Mouse (Mus musculus) liver, postnatal 0 days (tissue): Measurements from ENCODE around the gene Wdtc1. TPM values are rescaled to one million over a fixed set of nuclear protein-coding genes. Genes with fewer than 3 reads are reported as not detected.
A peak's percentile ranks its signal among the peaks of the same experiment; 100 is the strongest.

Source experiments
- ATAC-seq: fragments of 200-750 bp; cut with Nextera tagmentation; 2 replicates; pipeline ENCODE4 v1.8.0; 2017; ENCODE audit warnings: mild to moderate bottlenecking, moderate library complexity
- DNase-seq: peaks from one replicate; pipeline ENCODE4 v3.0.0-alpha.2; 2016
- H3K27ac ChIP-seq: fragments of 300-500 bp; sonication (generic); 2 replicates; pipeline ENCODE4 v1.5.1; 2014; ENCODE audit warnings: antibody characterized with exemption, moderate library complexity, mild to moderate bottlenecking, low read depth
- H3K27me3 ChIP-seq: fragments of 300-500 bp; sonication (generic); 2 replicates; pipeline ENCODE4 v1.6.1; 2014; ENCODE audit warnings: low read length, control low read depth, mixed read lengths; ENCODE audit not compliant: insufficient read depth
- H3K36me3 ChIP-seq: fragments of 300-500 bp; sonication (generic); replicated peaks from 2 replicates; pipeline ENCODE4 v1.6.1; 2014; ENCODE audit warnings: mild to moderate bottlenecking, control low read depth, low read length, moderate library complexity, mixed read lengths; ENCODE audit not compliant: insufficient read depth
- H3K4me1 ChIP-seq: fragments of 300-500 bp; sonication (generic); 2 replicates; pipeline ENCODE4 v1.6.1; 2014; ENCODE audit warnings: antibody characterized with exemption, mild to moderate bottlenecking, control low read depth; ENCODE audit not compliant: insufficient read depth
- H3K4me2 ChIP-seq: fragments of 300-500 bp; sonication (generic); 2 replicates; pipeline ENCODE4 v1.6.1; 2014; ENCODE audit warnings: low read depth, mild to moderate bottlenecking, low read length, moderate library complexity, mixed read lengths
- H3K4me3 ChIP-seq: fragments of 300-500 bp; sonication (generic); 2 replicates; pipeline ENCODE4 v1.5.1; 2014; ENCODE audit warnings: low read depth, low read length
- H3K9ac ChIP-seq: fragments of 300-500 bp; sonication (generic); replicated peaks from 2 replicates; pipeline ENCODE4 v1.6.1; 2014; ENCODE audit warnings: mild to moderate bottlenecking, moderate library complexity
- H3K9me3 ChIP-seq: fragments of 300-500 bp; sonication (generic); 2 replicates; pipeline ENCODE4 v1.6.1; 2016; ENCODE audit warnings: mild to moderate bottlenecking, control low read depth, low read length, mixed read lengths
- CTCF ChIP-seq: sonication (generic); IDR thresholded peaks from 2 replicates; pipeline ENCODE4 v1.5.1; 2016; ENCODE audit warnings: antibody characterized with exemption, low read depth
- EP300 ChIP-seq: IDR thresholded peaks from 2 replicates; pipeline ENCODE4 v1.6.1; 2016; ENCODE audit warnings: antibody characterized with exemption, low read depth, mild to moderate bottlenecking
- WGBS: fragments of 180-500 bp; shearing (Covaris S2); extraction: QIAGEN DNeasy Blood & Tissue Kit; methylation state at CpG from one replicate; pipeline ENCODE4 v1.1.7; 2014; ENCODE audit not compliant: insufficient replicate concordance; 5-methylcytosine and 5-hydroxymethylcytosine counted together
- polyA plus RNA-seq: library from polyadenylated mRNA; unstranded; fragments of >200 nt; fragmentation: Nextera tagmentation; extraction: Ambion mirVana; gene quantifications from 2 replicates; pipeline ENCODE4 v1.2.1, GENCODE M21; 2015

The Wdtc1 gene
- polyA plus RNA-seq, 1 experiment from 2014 or later, result 5.3 TPM

GRCm38 (mm10) chr4:133277104-133278026, 75.9 kb downstream of the Wdtc1 start, which contains the start of gene Tmem222:
Tmem222 (minus strand) TSS chr4:133277792.
- no peak for TF ChIP-seq CTCF
- peak; percentile 74 for TF ChIP-seq EP300
- Histone ChIP-seq H3K4me1 (peaks cover 18% of the 10 kb centered on the region), H3K36me3 (peaks cover 14% of the 10 kb centered on the region), H3K27me3 (no peaks in the 10 kb centered on the region), H3K9ac (peak within 1 kb of the TSS; percentile 79), H3K9me3 (no peaks in the 10 kb centered on the region), H3K4me2 (peak within 1 kb of the TSS; percentile 79), H3K27ac (peak within 1 kb of the TSS; percentile 85), H3K4me3 (peak within 1 kb of the TSS; percentile 76)
- peak; percentile 97 for ATAC-seq
- WGBS, result under 1% methylated on average over 73 of the region's 73 CpGs
- peak; percentile 95 for DNase-seq

- Histone ChIP-seq H3K36me3 (peaks cover 61% of the 10 kb centered on the region), H3K4me3 (no peak overlapping the region)
- WGBS, result 92% methylated on average over 9 of the region's 9 CpGs
Observed at GRCm38 (mm10) chr4:133270929-133271328, 82.4 kb downstream of the Wdtc1 start.

GRCm38 (mm10) chr4:133269596-133269995, 83.7 kb downstream of the Wdtc1 start:
- ATAC-seq, result no peak
- H3K9ac ChIP-seq, result no peak overlapping the region
- no peak overlapping the region for H3K27ac ChIP-seq
- DNase-seq, result no peak
- TF ChIP-seq CTCF (no peak), EP300 (no peak)
- no peak overlapping the region for H3K4me3 ChIP-seq
- H3K4me2 ChIP-seq, result no peak overlapping the region
- no peaks in the 10 kb centered on the region for H3K9me3 ChIP-seq
- 86% methylated on average over 3 of the region's 3 CpGs for WGBS
- H3K36me3 ChIP-seq, result peaks cover 63% of the 10 kb centered on the region
- H3K4me1 ChIP-seq, result no peaks in the 10 kb centered on the region
- no peaks in the 10 kb centered on the region for H3K27me3 ChIP-seq

More at GRCm38 (mm10) chr4:133270929-133271328, 82.4 kb downstream of the Wdtc1 start:
- no peak overlapping the region for H3K4me2 ChIP-seq
- no peak for ATAC-seq
- no peak overlapping the region for H3K9ac ChIP-seq
- TF ChIP-seq CTCF, result no peak
- no peak for TF ChIP-seq EP300
- H3K9me3 ChIP-seq, result no peaks in the 10 kb centered on the region
- no peak overlapping the region for H3K27ac ChIP-seq
- peaks cover 4% of the 10 kb centered on the region for H3K4me1 ChIP-seq
- no peak for DNase-seq
- no peaks in the 10 kb centered on the region for H3K27me3 ChIP-seq

GRCm38 (mm10) chr4:133268931-133269330, 84.3 kb downstream of the Wdtc1 start:
- WGBS, result 86% methylated on average over 3 of the region's 3 CpGs

GRCm38 (mm10) chr4:133266248-133266880, 86.9 kb downstream of the Wdtc1 start:
- Histone ChIP-seq H3K27me3 (no peaks in the 10 kb centered on the region), H3K9ac (no peak overlapping the region), H3K4me3 (no peak overlapping the region), H3K4me2 (no peak overlapping the region), H3K4me1 (0 out of 2 replicates have a peak, but pooled peaks cover 3% of the 10 kb centered on the region), H3K27ac (no peak overlapping the region), H3K9me3 (no peaks in the 10 kb centered on the region), H3K36me3 (peaks cover 62% of the 10 kb centered on the region)
- no peak for ATAC-seq
- TF ChIP-seq EP300, result no peak
- TF ChIP-seq CTCF, result no peak
- 91% methylated on average over 12 of the region's 12 CpGs for WGBS
- DNase-seq, result no peak

More at GRCm38 (mm10) chr4:133268931-133269330, 84.3 kb downstream of the Wdtc1 start:
- H3K4me2 ChIP-seq, result no peak overlapping the region
- no peak overlapping the region for H3K27ac ChIP-seq
- H3K27me3 ChIP-seq, result no peaks in the 10 kb centered on the region
- H3K36me3 ChIP-seq, result peaks cover 66% of the 10 kb centered on the region
- TF ChIP-seq CTCF (no peak), EP300 (no peak)
- no peak overlapping the region for H3K4me3 ChIP-seq
- ATAC-seq (no peak), DNase-seq (no peak)
- no peaks in the 10 kb centered on the region for H3K9me3 ChIP-seq
- no peak overlapping the region for H3K9ac ChIP-seq
- H3K4me1 ChIP-seq, result no peaks in the 10 kb centered on the region

- TF ChIP-seq EP300 (no peak), CTCF (no peak)
- Histone ChIP-seq H3K27ac (no peak overlapping the region), H3K36me3 (peaks cover 62% of the 10 kb centered on the region), H3K4me3 (no peak overlapping the region), H3K4me1 (0 out of 2 replicates have a peak, but pooled peaks cover 3% of the 10 kb centered on the region), H3K9me3 (no peaks in the 10 kb centered on the region), H3K9ac (no peak overlapping the region), H3K4me2 (no peak overlapping the region), H3K27me3 (no peaks in the 10 kb centered on the region)
- no peak for DNase-seq
- ATAC-seq, result no peak
- 92% methylated on average over 4 of the region's 4 CpGs for WGBS
Observed at GRCm38 (mm10) chr4:133265759-133266158, 87.5 kb downstream of the Wdtc1 start.
